Mouse (Mus musculus) small intestine, adult 2 months (tissue): ENCODE data around the gene Rrp15.

Source experiments
- CTCF ChIP-seq: fragments of 200-500 bp; IDR thresholded peaks from 2 replicates; pipeline ENCODE4 v1.5.1; 2012; ENCODE audit warnings: low read depth, mild to moderate bottlenecking, control low read depth, inconsistent platforms, low read length, moderate library complexity, mixed read lengths; ENCODE audit not compliant: insufficient replicate concordance, insufficient read length; ENCODE audit errors: extremely low read depth
- POLR2A ChIP-seq: fragments of 200-500 bp; IDR thresholded peaks from 2 replicates; pipeline ENCODE4 v1.6.1; 2012; ENCODE audit warnings: low read depth, mild to moderate bottlenecking, control low read depth, inconsistent platforms, low read length, moderate library complexity

DNA sequence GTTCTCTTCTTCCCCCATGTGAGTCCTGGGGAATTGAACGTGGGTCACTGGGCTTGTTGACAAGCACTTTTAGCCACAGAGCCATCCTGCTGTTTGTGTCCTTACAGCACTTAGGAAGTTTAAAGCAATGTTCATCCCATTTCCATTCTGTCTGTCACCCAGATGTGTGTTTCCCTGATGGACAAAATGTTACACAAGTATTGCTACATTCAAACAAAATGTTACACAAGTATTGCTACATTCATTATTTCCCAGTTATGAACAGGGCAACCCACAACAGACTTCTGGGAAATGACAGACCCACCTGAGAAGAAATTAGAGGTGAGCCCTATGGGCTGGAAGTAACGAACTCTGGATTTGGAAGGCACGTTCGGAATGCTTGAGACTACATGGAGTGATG lies 36.2 kb upstream of the Rrp15 start:
- TF ChIP-seq POLR2A (no peak), CTCF (no peak)
